Mouse (Mus musculus): ENCODE data around the gene Sdk1. TPM values are rescaled to one million over a fixed set of nuclear protein-coding genes. Genes with fewer than 3 reads are reported as not detected.

Gene Sdk1
- polyA plus RNA-seq, 1 experiment from 2014 or later, result 1.2 TPM

DNA sequence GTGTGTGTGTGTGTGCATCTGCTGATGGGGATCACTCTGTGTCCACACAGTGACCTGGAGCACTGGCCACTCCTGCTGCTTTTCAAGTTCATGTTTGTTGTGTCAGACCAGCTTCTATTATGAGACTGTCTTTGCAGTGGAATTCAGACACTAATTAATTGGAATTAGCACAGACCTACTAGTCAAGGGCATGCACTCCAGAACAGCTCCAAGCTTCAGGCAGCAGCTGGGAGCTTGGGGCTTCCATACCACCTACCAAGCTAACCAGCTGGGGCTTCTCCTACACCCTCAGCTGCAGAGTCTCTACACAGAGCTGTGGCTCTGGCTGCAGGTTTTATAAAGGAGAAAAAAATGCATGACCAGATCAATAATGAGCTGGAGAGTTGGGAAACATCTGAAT, 729.8 kb downstream of the Sdk1 start:
- no peaks in the 10 kb centered on the region for H3K9me3 ChIP-seq (ENCODE audit: control insufficient read depth, low read length)
- no peak overlapping the region for H3K27ac ChIP-seq (replicated peaks; ENCODE audit: low read depth, low read length)
- H3K4me2 ChIP-seq (ENCODE audit: low read depth, severe bottlenecking), result no peak overlapping the region
- no peak overlapping the region for H3K4me3 ChIP-seq (ENCODE audit: low read depth, low read length)
- H3K36me3 ChIP-seq (ENCODE audit: control insufficient read depth, insufficient read depth, low read length), result no peaks in the 10 kb centered on the region
- ATAC-seq (ENCODE audit: insufficient number of reproducible peaks, low FRiP score, low TSS enrichment, low read depth), result no peak
- H3K27me3 ChIP-seq (ENCODE audit: control insufficient read depth, insufficient read depth, low read length), result no peaks in the 10 kb centered on the region
- DNase-seq (ENCODE audit: low spot score), result no peak
- H3K4me1 ChIP-seq (ENCODE audit: control insufficient read depth, insufficient read depth, low read length), result no peaks in the 10 kb centered on the region
- no peak overlapping the region for H3K9ac ChIP-seq (ENCODE audit: low read length)

DNA sequence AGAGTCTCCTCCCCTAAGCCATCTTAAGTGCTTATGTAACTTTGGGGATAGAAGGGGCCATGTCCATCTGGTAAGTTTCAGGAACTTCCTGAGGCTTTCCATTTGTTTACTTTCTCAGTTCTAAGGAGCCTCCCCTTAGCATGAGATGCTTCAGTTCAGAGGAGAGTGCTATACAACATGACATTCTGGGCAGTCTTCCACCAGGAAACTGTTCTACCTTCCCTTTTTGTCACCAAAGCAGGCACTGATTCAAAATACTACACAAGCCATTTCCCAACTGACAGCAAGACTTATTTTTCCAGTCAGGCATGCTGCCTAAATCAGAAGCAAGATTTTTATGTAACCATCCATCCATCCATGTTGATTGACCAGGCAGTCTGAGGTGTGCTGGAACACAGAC, 738.2 kb downstream of the Sdk1 start:
- no peaks in the 10 kb centered on the region for H3K4me1 ChIP-seq (ENCODE audit: control insufficient read depth, insufficient read depth, low read length)
- no peaks in the 10 kb centered on the region for H3K36me3 ChIP-seq (ENCODE audit: control insufficient read depth, insufficient read depth, low read length)
- H3K4me2 ChIP-seq (ENCODE audit: low read depth, severe bottlenecking), result no peak overlapping the region
- no peak overlapping the region for H3K4me3 ChIP-seq (ENCODE audit: low read depth, low read length)
- ATAC-seq (ENCODE audit: insufficient number of reproducible peaks, low FRiP score, low TSS enrichment, low read depth) (no peak), DNase-seq (ENCODE audit: low spot score) (no peak)
- H3K27me3 ChIP-seq (ENCODE audit: control insufficient read depth, insufficient read depth, low read length), result no peaks in the 10 kb centered on the region
- H3K9me3 ChIP-seq (ENCODE audit: control insufficient read depth, low read length), result no peaks in the 10 kb centered on the region
- no peak overlapping the region for H3K27ac ChIP-seq (replicated peaks; ENCODE audit: low read depth, low read length)
- H3K9ac ChIP-seq (ENCODE audit: low read length), result no peak overlapping the region

DNA sequence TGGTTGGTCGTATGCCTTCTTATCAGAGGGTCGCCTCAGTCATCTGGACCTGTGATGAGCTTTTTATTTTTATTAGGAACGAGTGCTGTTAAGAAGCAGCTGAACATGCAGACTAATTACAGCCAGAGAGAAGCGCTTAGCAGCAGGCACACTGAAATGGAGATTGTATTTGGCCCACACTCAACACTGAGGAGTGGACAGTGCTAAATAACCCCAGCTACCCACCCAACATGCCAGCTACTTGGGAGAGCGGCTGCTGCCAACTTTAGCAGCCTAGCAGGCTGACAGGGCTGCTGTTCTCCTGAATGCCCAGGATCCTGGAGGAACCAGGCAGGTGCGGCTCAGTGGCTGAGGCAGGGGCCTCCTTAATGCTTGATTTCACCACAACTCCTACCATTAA, 739.5 kb downstream of the Sdk1 start:
- no peaks in the 10 kb centered on the region for H3K4me1 ChIP-seq (ENCODE audit: control insufficient read depth, insufficient read depth, low read length)
- no peak for ATAC-seq (ENCODE audit: insufficient number of reproducible peaks, low FRiP score, low TSS enrichment, low read depth)
- 70% methylated on average over 6 of the region's 6 CpGs for WGBS
- DNase-seq (ENCODE audit: low spot score), result no peak
- no peaks in the 10 kb centered on the region for H3K36me3 ChIP-seq (ENCODE audit: control insufficient read depth, insufficient read depth, low read length)
- H3K27me3 ChIP-seq (ENCODE audit: control insufficient read depth, insufficient read depth, low read length), result no peaks in the 10 kb centered on the region
- no peaks in the 10 kb centered on the region for H3K9me3 ChIP-seq (ENCODE audit: control insufficient read depth, low read length)
- no peak overlapping the region for H3K27ac ChIP-seq (replicated peaks; ENCODE audit: low read depth, low read length)
- no peak overlapping the region for H3K4me3 ChIP-seq (ENCODE audit: low read depth, low read length)
- H3K9ac ChIP-seq (ENCODE audit: low read length), result no peak overlapping the region
- no peak overlapping the region for H3K4me2 ChIP-seq (ENCODE audit: low read depth, severe bottlenecking)

DNA sequence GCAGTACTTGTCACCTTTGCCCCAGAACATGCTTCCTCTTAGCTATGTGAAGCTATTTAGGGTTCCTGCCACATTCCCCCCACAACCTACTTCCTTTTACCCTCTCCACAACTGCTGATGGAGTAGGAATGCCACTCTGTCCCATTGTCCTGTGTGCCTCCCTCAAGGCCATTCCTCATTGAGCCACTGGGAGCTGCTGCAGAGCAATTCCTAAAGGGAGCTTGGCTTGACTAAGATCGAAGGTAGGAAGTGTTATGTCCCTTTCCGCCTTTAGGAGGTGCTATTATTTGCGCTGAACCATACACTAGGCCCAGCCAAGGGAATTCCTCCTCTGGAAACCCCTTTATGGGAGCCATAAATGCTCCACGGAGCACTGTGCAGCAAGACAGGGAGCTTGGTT, 743.0 kb downstream of the Sdk1 start:
- 81% methylated on average over 4 of the region's 4 CpGs for WGBS

DNA sequence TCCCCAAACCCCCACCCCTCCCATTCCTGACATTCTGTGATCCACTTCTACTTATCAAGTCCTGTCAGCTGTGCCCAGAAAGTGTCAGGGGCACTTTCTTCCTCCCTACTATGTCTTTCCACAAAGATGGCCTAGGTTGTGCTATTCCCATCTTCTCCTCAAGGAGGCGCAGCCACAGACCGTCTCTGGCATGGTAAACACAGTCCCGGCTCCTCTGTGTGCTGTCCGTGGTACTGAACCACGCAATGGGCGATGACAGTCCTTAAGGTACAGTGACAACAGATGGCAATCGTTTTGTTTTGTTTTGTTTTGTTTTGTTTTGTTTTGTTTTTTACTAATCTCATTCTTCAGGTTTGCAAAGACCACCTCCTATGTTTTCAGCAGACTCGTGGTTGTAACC, 743.7 kb downstream of the Sdk1 start:
- H3K4me1 ChIP-seq (ENCODE audit: control insufficient read depth, insufficient read depth, low read length), result no peaks in the 10 kb centered on the region
- H3K27ac ChIP-seq (replicated peaks; ENCODE audit: low read depth, low read length), result no peak overlapping the region
- no peak overlapping the region for H3K4me2 ChIP-seq (ENCODE audit: low read depth, severe bottlenecking)
- ATAC-seq (ENCODE audit: insufficient number of reproducible peaks, low FRiP score, low TSS enrichment, low read depth) (no peak), DNase-seq (ENCODE audit: low spot score) (peak; percentile 93)
- no peak overlapping the region for H3K9ac ChIP-seq (ENCODE audit: low read length)
- H3K27me3 ChIP-seq (ENCODE audit: control insufficient read depth, insufficient read depth, low read length), result no peaks in the 10 kb centered on the region
- H3K36me3 ChIP-seq (ENCODE audit: control insufficient read depth, insufficient read depth, low read length), result no peaks in the 10 kb centered on the region
- H3K4me3 ChIP-seq (ENCODE audit: low read depth, low read length), result no peak overlapping the region
- WGBS, result 7% methylated on average over 8 of the region's 8 CpGs
- H3K9me3 ChIP-seq (ENCODE audit: control insufficient read depth, low read length), result no peaks in the 10 kb centered on the region

More for the DNA sequence above, 743.0 kb downstream of the Sdk1 start:
- no peak overlapping the region for H3K9ac ChIP-seq (ENCODE audit: low read length)
- no peaks in the 10 kb centered on the region for H3K36me3 ChIP-seq (ENCODE audit: control insufficient read depth, insufficient read depth, low read length)
- H3K4me1 ChIP-seq (ENCODE audit: control insufficient read depth, insufficient read depth, low read length), result no peaks in the 10 kb centered on the region
- ATAC-seq (ENCODE audit: insufficient number of reproducible peaks, low FRiP score, low TSS enrichment, low read depth) (no peak), DNase-seq (ENCODE audit: low spot score) (no peak)
- H3K27me3 ChIP-seq (ENCODE audit: control insufficient read depth, insufficient read depth, low read length), result no peaks in the 10 kb centered on the region
- no peaks in the 10 kb centered on the region for H3K9me3 ChIP-seq (ENCODE audit: control insufficient read depth, low read length)
- H3K27ac ChIP-seq (replicated peaks; ENCODE audit: low read depth, low read length), result no peak overlapping the region
- H3K4me2 ChIP-seq (ENCODE audit: low read depth, severe bottlenecking), result no peak overlapping the region
- H3K4me3 ChIP-seq (ENCODE audit: low read depth, low read length), result no peak overlapping the region

DNA sequence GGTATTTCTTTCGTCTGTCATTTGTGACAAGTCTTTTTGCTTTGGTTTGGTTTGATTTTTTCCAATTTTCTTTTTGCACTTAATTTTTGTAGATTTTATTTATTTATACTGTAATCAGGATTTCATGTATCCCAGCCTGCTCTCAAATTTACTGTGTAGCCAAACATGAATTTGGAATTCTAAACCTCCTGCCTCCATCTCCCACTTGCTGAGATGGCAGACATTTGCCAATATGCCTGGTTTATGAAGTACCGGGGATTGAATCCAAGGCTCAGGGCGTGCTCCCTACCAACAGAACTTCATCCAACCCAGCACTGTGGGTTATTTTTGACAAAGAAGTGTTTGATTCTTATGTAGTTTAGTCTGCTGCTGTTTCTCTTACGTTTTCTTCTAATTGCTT, 744.3 kb downstream of the Sdk1 start:
- 85% methylated on average over 4 of the region's 4 CpGs for WGBS
- DNase-seq (ENCODE audit: low spot score) (no peak), ATAC-seq (ENCODE audit: insufficient number of reproducible peaks, low FRiP score, low TSS enrichment, low read depth) (no peak)
- Histone ChIP-seq H3K9ac (ENCODE audit: low read length) (no peak overlapping the region), H3K27me3 (ENCODE audit: control insufficient read depth, insufficient read depth, low read length) (no peaks in the 10 kb centered on the region), H3K36me3 (ENCODE audit: control insufficient read depth, insufficient read depth, low read length) (no peaks in the 10 kb centered on the region), H3K9me3 (ENCODE audit: control insufficient read depth, low read length) (no peaks in the 10 kb centered on the region), H3K4me1 (ENCODE audit: control insufficient read depth, insufficient read depth, low read length) (no peaks in the 10 kb centered on the region), H3K27ac (replicated peaks; ENCODE audit: low read depth, low read length) (no peak overlapping the region), H3K4me2 (ENCODE audit: low read depth, severe bottlenecking) (no peak overlapping the region), H3K4me3 (ENCODE audit: low read depth, low read length) (no peak overlapping the region)

DNA sequence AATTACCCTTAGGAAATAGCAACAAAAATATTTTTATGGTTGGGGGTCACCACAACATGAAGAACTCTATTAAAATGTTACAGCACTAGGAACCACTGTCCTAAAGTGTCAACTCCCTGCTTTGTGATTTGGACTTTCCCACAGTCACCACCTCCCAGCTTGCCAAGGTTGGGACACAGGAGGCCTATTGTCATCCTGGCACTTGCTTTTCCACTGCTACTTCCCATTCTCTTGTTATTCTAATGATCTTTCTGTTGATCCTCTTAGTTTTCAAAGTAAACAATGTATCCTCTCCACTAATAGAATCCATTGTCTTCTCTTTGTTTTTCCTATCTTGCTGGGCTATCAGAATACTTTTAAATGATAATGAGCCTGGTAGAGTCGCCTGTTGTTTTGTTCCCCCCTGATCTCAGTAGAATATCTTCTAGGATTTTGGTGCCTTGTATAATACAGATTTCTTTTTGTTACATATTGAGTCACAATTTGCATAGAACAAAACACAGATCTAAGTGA, 746.1 kb downstream of the Sdk1 start:
- H3K4me3 ChIP-seq (ENCODE audit: low read depth, low read length), result no peak overlapping the region
- H3K36me3 ChIP-seq (ENCODE audit: control insufficient read depth, insufficient read depth, low read length), result no peaks in the 10 kb centered on the region
- H3K4me1 ChIP-seq (ENCODE audit: control insufficient read depth, insufficient read depth, low read length), result no peaks in the 10 kb centered on the region
- no peaks in the 10 kb centered on the region for H3K9me3 ChIP-seq (ENCODE audit: control insufficient read depth, low read length)
- no peak overlapping the region for H3K4me2 ChIP-seq (ENCODE audit: low read depth, severe bottlenecking)
- H3K9ac ChIP-seq (ENCODE audit: low read length), result no peak overlapping the region
- WGBS, result 21% methylated on average over 1 of the region's 1 CpGs
- ATAC-seq (ENCODE audit: insufficient number of reproducible peaks, low FRiP score, low TSS enrichment, low read depth) (no peak), DNase-seq (ENCODE audit: low spot score) (no peak)
- H3K27me3 ChIP-seq (ENCODE audit: control insufficient read depth, insufficient read depth, low read length), result no peaks in the 10 kb centered on the region
- no peak overlapping the region for H3K27ac ChIP-seq (replicated peaks; ENCODE audit: low read depth, low read length)

DNA sequence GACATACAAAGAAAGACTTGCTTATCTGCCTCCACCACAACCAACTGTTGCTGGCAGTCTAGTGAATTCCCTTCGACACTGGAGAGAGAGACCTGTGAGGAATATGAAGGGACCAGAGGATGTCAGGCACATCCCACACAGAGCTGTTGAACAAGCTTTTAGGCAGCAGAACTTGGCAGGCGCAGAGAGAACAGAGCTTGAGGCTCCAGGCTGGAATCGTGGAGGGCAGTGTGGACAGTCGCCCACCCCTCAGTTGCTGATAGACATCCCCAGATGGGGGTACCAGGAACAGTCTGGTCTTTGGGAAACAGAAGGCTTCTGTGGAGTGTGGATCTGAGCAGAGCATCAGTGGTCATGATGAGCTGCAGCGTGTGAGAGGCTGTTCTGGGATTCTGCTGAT, 747.4 kb downstream of the Sdk1 start:
- Histone ChIP-seq H3K9ac (ENCODE audit: low read length) (no peak overlapping the region), H3K9me3 (ENCODE audit: control insufficient read depth, low read length) (no peaks in the 10 kb centered on the region), H3K4me1 (ENCODE audit: control insufficient read depth, insufficient read depth, low read length) (no peaks in the 10 kb centered on the region), H3K36me3 (ENCODE audit: control insufficient read depth, insufficient read depth, low read length) (no peaks in the 10 kb centered on the region), H3K27me3 (ENCODE audit: control insufficient read depth, insufficient read depth, low read length) (no peaks in the 10 kb centered on the region), H3K27ac (replicated peaks; ENCODE audit: low read depth, low read length) (no peak overlapping the region), H3K4me2 (ENCODE audit: low read depth, severe bottlenecking) (no peak overlapping the region), H3K4me3 (ENCODE audit: low read depth, low read length) (no peak overlapping the region)
- ATAC-seq (ENCODE audit: insufficient number of reproducible peaks, low FRiP score, low TSS enrichment, low read depth), result no peak
- DNase-seq (ENCODE audit: low spot score), result no peak
- WGBS, result 78% methylated on average over 5 of the region's 5 CpGs

DNA sequence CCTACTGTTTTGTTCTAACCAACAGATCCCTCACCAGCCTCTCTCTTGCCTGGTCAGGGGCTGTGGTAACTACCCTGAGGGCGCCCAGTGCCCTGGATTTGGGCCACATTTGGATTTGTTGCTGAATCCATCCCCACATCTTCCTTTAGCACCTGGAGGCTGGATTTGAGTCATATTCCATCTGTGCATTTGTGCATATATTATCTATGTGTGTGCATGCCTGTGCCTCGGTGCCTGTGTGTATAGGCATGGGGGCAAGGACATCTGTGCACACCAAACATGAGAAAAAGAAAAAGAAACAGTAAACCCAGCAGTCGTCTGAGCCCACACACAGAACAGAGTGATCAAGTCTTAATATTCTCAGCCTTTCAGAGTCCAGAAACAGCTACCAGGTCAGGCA, 752.9 kb downstream of the Sdk1 start:
- no peak for ATAC-seq (ENCODE audit: insufficient number of reproducible peaks, low FRiP score, low TSS enrichment, low read depth)

More for the DNA sequence above, 752.9 kb downstream of the Sdk1 start:
- Histone ChIP-seq H3K9ac (ENCODE audit: low read length) (no peak overlapping the region), H3K27me3 (ENCODE audit: control insufficient read depth, insufficient read depth, low read length) (no peaks in the 10 kb centered on the region), H3K27ac (replicated peaks; ENCODE audit: low read depth, low read length) (no peak overlapping the region), H3K9me3 (ENCODE audit: control insufficient read depth, low read length) (no peaks in the 10 kb centered on the region), H3K36me3 (ENCODE audit: control insufficient read depth, insufficient read depth, low read length) (no peaks in the 10 kb centered on the region), H3K4me2 (ENCODE audit: low read depth, severe bottlenecking) (no peak overlapping the region), H3K4me1 (ENCODE audit: control insufficient read depth, insufficient read depth, low read length) (no peaks in the 10 kb centered on the region), H3K4me3 (ENCODE audit: low read depth, low read length) (no peak overlapping the region)
- 84% methylated on average over 3 of the region's 3 CpGs for WGBS
- DNase-seq (ENCODE audit: low spot score), result no peak

Data from limb, embryonic 11.5 days (tissue).